Mouse (Mus musculus): ENCODE results near the gene Col4a6.

DNA sequence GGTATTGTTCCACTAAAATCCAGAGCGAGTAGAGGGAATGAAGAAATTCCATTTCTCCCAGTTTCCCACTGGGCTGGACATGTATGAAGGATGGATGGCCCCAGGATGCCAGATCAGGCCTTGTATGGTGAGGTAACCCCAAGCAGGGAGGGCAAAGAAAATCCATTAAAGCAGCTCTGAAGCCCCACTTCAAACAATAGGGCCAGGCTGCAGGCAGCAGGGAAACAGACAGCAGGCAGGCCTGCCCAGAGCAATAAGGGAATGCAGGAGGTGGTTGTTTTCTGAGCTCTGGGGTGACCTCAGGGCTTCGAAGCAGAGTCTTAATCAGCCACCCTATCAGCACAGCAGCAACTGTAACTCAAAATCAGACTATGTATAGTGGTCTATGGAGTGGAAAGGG, 89.2 kb downstream of the Col4a6 start:
- TF ChIP-seq POLR2A (IDR thresholded peaks at IDR 0.05; ENCODE audit: borderline replicate concordance, control insufficient read depth, low read depth, low read length) = no peak
- TF ChIP-seq CTCF (IDR thresholded peaks at IDR 0.05; ENCODE audit: control insufficient read depth, insufficient read depth, low read length) = no peak

All from bone marrow, adult 2 months (tissue).